Mouse (Mus musculus): Measurements from ENCODE around the gene E2f3. TPM values are rescaled to one million over a fixed set of nuclear protein-coding genes. Genes with fewer than 3 reads are reported as not detected.

E2f3 gene
- total and polyA plus RNA-seq, 2 experiments from 2014 or later, result 3.8 to 6.8 TPM

GRCm38 (mm10) chr13:29944915-29945570 is 40.8 kb downstream of the E2f3 start:
- ATAC-seq (ENCODE audit: insufficient read depth, low read depth) (no peak), DNase-seq (ENCODE audit: low spot score) (no peak)
- no peak overlapping the region for H3K4me3 ChIP-seq (ENCODE audit: low read depth, low read length)
- H3K36me3 ChIP-seq (replicated peaks; ENCODE audit: control insufficient read depth, insufficient read depth, low read length), result no peaks in the 10 kb centered on the region
- no peak overlapping the region for H3K27ac ChIP-seq (ENCODE audit: low read depth)
- no peaks in the 10 kb centered on the region for H3K9me3 ChIP-seq (replicated peaks; ENCODE audit: control insufficient read depth, low read length)
- TF ChIP-seq EP300 (IDR thresholded peaks at IDR 0.05; ENCODE audit: low read depth), result no peak
- H3K27me3 ChIP-seq (ENCODE audit: control insufficient read depth, insufficient read depth, low read length), result no peaks in the 10 kb centered on the region
- H3K9ac ChIP-seq (replicated peaks; ENCODE audit: low read depth, low read length), result no peak overlapping the region
- no peak overlapping the region for H3K4me2 ChIP-seq (ENCODE audit: low read depth, low read length)
- WGBS, result 67% methylated on average over 9 of the region's 9 CpGs
- H3K4me1 ChIP-seq (ENCODE audit: control insufficient read depth, insufficient read depth), result no peaks in the 10 kb centered on the region

DNA sequence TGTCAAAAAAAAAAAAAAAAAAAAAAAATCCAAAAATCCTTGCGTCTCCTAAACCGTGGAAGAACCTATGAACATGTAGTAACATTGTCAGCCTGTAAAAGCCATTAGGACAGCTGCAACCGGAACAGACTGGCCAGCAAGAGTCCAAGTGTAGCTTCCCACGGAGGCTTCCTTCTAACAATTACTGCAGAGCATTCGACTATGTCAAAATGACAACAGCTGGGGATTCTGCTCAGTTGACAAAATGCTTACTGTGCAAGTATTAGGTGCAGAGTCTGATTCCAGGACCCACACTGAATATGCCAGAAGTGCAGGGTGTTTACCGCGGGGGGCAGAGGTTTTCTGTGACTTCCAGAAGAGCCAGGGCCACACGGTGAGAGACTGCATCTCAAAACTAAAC is 41.4 kb downstream of the E2f3 start:
- TF ChIP-seq CTCF (IDR thresholded peaks at IDR 0.05; ENCODE audit: low read depth) (no peak), EP300 (IDR thresholded peaks at IDR 0.05; ENCODE audit: low read depth) (no peak)
- Histone ChIP-seq H3K36me3 (replicated peaks; ENCODE audit: control insufficient read depth, insufficient read depth, low read length) (no peaks in the 10 kb centered on the region), H3K9ac (replicated peaks; ENCODE audit: low read depth, low read length) (no peak overlapping the region), H3K4me3 (ENCODE audit: low read depth, low read length) (no peak overlapping the region), H3K4me1 (ENCODE audit: control insufficient read depth, insufficient read depth) (no peaks in the 10 kb centered on the region), H3K4me2 (ENCODE audit: low read depth, low read length) (no peak overlapping the region), H3K27me3 (ENCODE audit: control insufficient read depth, insufficient read depth, low read length) (no peaks in the 10 kb centered on the region), H3K9me3 (replicated peaks; ENCODE audit: control insufficient read depth, low read length) (no peaks in the 10 kb centered on the region), H3K27ac (ENCODE audit: low read depth) (no peak overlapping the region)
- 77% methylated on average over 8 of the region's 8 CpGs for WGBS
- no peak for ATAC-seq (ENCODE audit: insufficient read depth, low read depth)
- no peak for DNase-seq (ENCODE audit: low spot score)

GRCm38 (mm10) chr13:29943541-29944039 is 42.3 kb downstream of the E2f3 start:
- H3K27me3 ChIP-seq (ENCODE audit: control insufficient read depth, insufficient read depth, low read length), result no peaks in the 10 kb centered on the region
- no peak for TF ChIP-seq CTCF (IDR thresholded peaks at IDR 0.05; ENCODE audit: low read depth)
- TF ChIP-seq EP300 (IDR thresholded peaks at IDR 0.05; ENCODE audit: low read depth), result no peak
- 87% methylated on average over 3 of the region's 3 CpGs for WGBS
- DNase-seq (ENCODE audit: low spot score), result no peak
- H3K4me3 ChIP-seq (ENCODE audit: low read depth, low read length), result no peak overlapping the region
- no peak for ATAC-seq (ENCODE audit: insufficient read depth, low read depth)
- H3K9ac ChIP-seq (replicated peaks; ENCODE audit: low read depth, low read length), result no peak overlapping the region
- no peaks in the 10 kb centered on the region for H3K9me3 ChIP-seq (replicated peaks; ENCODE audit: control insufficient read depth, low read length)
- no peak overlapping the region for H3K27ac ChIP-seq (ENCODE audit: low read depth)
- no peak overlapping the region for H3K4me2 ChIP-seq (ENCODE audit: low read depth, low read length)
- no peaks in the 10 kb centered on the region for H3K4me1 ChIP-seq (ENCODE audit: control insufficient read depth, insufficient read depth)
- H3K36me3 ChIP-seq (replicated peaks; ENCODE audit: control insufficient read depth, insufficient read depth, low read length), result no peaks in the 10 kb centered on the region

- DNase-seq (ENCODE audit: low spot score), result no peak
- H3K36me3 ChIP-seq (replicated peaks; ENCODE audit: control insufficient read depth, insufficient read depth, low read length), result no peaks in the 10 kb centered on the region
- H3K9ac ChIP-seq (replicated peaks; ENCODE audit: low read depth, low read length), result no peak overlapping the region
- no peaks in the 10 kb centered on the region for H3K9me3 ChIP-seq (replicated peaks; ENCODE audit: control insufficient read depth, low read length)
- no peak overlapping the region for H3K27ac ChIP-seq (ENCODE audit: low read depth)
- H3K4me1 ChIP-seq (ENCODE audit: control insufficient read depth, insufficient read depth), result no peaks in the 10 kb centered on the region
- no peak for TF ChIP-seq EP300 (IDR thresholded peaks at IDR 0.05; ENCODE audit: low read depth)
- H3K4me3 ChIP-seq (ENCODE audit: low read depth, low read length), result no peak overlapping the region
- WGBS, result 83% methylated on average over 7 of the region's 7 CpGs
- H3K27me3 ChIP-seq (ENCODE audit: control insufficient read depth, insufficient read depth, low read length), result no peaks in the 10 kb centered on the region
- no peak for ATAC-seq (ENCODE audit: insufficient read depth, low read depth)
- H3K4me2 ChIP-seq (ENCODE audit: low read depth, low read length), result no peak overlapping the region
These were observed 45.8 kb downstream of the E2f3 start for GRCm38 (mm10) chr13:29940071-29940470.

DNA sequence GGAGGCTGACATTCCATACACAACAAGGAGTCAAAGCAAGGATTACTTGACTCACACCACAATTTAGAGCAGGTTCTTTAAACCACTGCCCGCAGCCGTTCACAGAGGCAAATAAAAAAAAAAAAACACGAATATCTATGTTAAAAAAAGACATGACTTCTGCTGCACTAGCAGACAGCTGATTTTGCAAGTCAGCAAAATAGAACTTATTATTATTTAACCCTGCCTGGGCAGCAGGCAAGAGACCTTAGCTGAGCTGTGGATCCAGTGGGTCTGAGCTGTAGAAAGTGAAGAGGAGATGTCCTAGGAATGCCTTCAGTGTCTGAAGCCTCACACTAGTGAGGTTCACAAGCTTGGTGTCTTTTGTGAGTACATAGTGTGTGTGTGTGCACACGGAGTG is 46.5 kb downstream of the E2f3 start:
- no peak for ATAC-seq (ENCODE audit: insufficient read depth, low read depth)
- WGBS, result 62% methylated on average over 4 of the region's 4 CpGs

DNA sequence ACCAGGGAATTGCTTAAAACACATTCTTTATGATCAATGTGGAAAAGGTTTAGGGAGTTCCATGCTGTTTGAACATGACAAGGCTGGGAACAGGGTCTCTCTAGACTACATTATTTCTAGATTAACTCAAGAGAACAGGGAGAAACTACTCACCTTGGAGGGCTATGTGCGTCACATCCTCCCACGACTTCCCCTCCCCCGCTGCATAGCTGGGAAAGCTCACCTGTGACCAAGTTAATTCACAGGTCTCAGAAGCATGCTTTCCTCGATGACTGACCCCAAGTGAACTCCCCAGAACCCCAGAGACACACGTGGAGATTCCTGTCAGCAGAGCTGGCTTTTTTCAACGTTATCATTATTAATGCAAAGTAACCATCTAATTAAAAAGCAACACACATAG is 47.1 kb downstream of the E2f3 start:
- no peaks in the 10 kb centered on the region for H3K36me3 ChIP-seq (replicated peaks; ENCODE audit: control insufficient read depth, insufficient read depth, low read length)

More for the DNA sequence above, 46.5 kb downstream of the E2f3 start:
- Histone ChIP-seq H3K4me1 (ENCODE audit: control insufficient read depth, insufficient read depth) (no peaks in the 10 kb centered on the region), H3K36me3 (replicated peaks; ENCODE audit: control insufficient read depth, insufficient read depth, low read length) (no peaks in the 10 kb centered on the region), H3K4me3 (ENCODE audit: low read depth, low read length) (no peak overlapping the region), H3K27me3 (ENCODE audit: control insufficient read depth, insufficient read depth, low read length) (no peaks in the 10 kb centered on the region), H3K9ac (replicated peaks; ENCODE audit: low read depth, low read length) (no peak overlapping the region), H3K9me3 (replicated peaks; ENCODE audit: control insufficient read depth, low read length) (no peaks in the 10 kb centered on the region), H3K27ac (ENCODE audit: low read depth) (no peak overlapping the region), H3K4me2 (ENCODE audit: low read depth, low read length) (no peak overlapping the region)
- TF ChIP-seq EP300 (IDR thresholded peaks at IDR 0.05; ENCODE audit: low read depth) (no peak), CTCF (IDR thresholded peaks at IDR 0.05; ENCODE audit: low read depth) (no peak)
- DNase-seq (ENCODE audit: low spot score), result no peak

More for the DNA sequence above, 47.1 kb downstream of the E2f3 start:
- ATAC-seq (ENCODE audit: insufficient read depth, low read depth), result no peak
- H3K4me2 ChIP-seq (ENCODE audit: low read depth, low read length), result no peak overlapping the region
- H3K27me3 ChIP-seq (ENCODE audit: control insufficient read depth, insufficient read depth, low read length), result no peaks in the 10 kb centered on the region
- no peak overlapping the region for H3K4me3 ChIP-seq (ENCODE audit: low read depth, low read length)
- H3K4me1 ChIP-seq (ENCODE audit: control insufficient read depth, insufficient read depth), result no peaks in the 10 kb centered on the region
- H3K9me3 ChIP-seq (replicated peaks; ENCODE audit: control insufficient read depth, low read length), result no peaks in the 10 kb centered on the region
- no peak for DNase-seq (ENCODE audit: low spot score)
- H3K27ac ChIP-seq (ENCODE audit: low read depth), result no peak overlapping the region
- H3K9ac ChIP-seq (replicated peaks; ENCODE audit: low read depth, low read length), result no peak overlapping the region
- TF ChIP-seq EP300 (IDR thresholded peaks at IDR 0.05; ENCODE audit: low read depth) (no peak), CTCF (IDR thresholded peaks at IDR 0.05; ENCODE audit: low read depth) (no peak)
- 76% methylated on average over 6 of the region's 6 CpGs for WGBS
